Mouse (Mus musculus) granulocyte monocyte progenitor cell, adult 5-6 weeks (primary cell): ENCODE measurements around the gene Iqcf3. TPM values are rescaled to one million over a fixed set of nuclear protein-coding genes. Genes with fewer than 3 reads are reported as not detected.
"Not testable (repeated sequence)": the region's sequence is repeated elsewhere in the genome, so short reads cannot be mapped to it uniquely, and the experiment has no call there.

Experiments
- ATAC-seq: replicated peaks from 2 replicates; pipeline ENCODE4 v1.8.0; 2016; ENCODE audit warnings: mild to moderate bottlenecking, moderate TSS enrichment, inconsistent platforms; ENCODE audit not compliant: poor library complexity, severe bottlenecking
- total RNA-seq, 2 experiments: library from RNA; stranded (forward) in 1 of 2; stranded (reverse) in 1 of 2; fragments of 200-712, 200-1000 nt in 1 of 2; fragments of >200 nt in 1 of 2; fragmentation: Nextera tagmentation in 1 of 2; gene quantifications; 2 replicates each; pipeline ENCODE4 v1.2.3; 2014 to 2017

Iqcf3 gene
- total RNA-seq, 2 experiments from 2014 or later: not detected

- no peak for ATAC-seq
Observed at GRCm38 (mm10) chr9:106512729-106513450, 48.5 kb downstream of the Iqcf3 start.

DNA sequence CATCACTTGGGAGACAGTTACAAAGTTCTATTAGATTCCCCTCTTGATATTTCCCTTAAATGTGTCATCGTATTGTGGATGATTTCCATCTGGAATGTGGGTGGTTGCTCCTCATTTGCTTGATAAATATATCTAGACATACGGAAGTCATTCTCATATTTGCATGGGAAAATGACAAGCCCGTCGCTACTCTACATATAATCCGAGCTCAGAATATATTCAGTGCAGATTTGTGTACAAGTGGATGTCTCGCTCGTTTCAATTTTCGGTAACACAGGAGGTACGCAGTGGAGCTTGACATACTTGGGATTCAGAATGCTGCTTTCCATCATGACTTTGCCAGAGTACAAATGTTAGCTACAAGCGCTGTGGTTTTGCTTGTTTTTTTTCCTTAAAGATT, 52.1 kb downstream of the Iqcf3 start:
- ATAC-seq: no peak

GRCm38 (mm10) chr9:106504246-106504645, 57.2 kb downstream of the Iqcf3 start:
- ATAC-seq: no peak

DNA sequence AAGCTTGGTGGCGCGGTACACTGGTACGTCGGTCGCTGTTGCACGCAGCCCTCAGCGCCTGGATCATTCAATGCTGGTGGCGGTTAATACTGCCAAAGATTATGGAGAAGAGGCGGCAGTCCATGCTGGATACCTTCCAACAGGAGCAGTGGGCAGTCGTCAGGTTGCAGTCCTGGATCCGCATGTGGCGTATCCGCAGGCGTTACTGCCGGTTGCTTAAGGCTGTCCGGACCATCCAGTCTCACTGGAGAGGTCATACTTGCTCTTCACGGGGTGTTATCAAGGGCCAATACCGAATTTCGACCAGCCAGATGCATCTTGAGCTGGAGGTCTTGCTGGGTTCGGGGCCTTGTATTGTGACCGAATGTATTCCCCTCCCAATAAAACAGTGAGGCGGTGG, 59.6 kb downstream of the Iqcf3 start:
- no peak for ATAC-seq

- ATAC-seq: no peak
Observed at GRCm38 (mm10) chr9:106499667-106500066, 61.8 kb downstream of the Iqcf3 start, which contains the start of gene Iqcf1. TSS of gene Iqcf1 (plus strand) at chr9:106499967.

- not testable (repeated sequence) for ATAC-seq
Observed at GRCm38 (mm10) chr9:106487602-106488001, 73.8 kb downstream of the Iqcf3 start.

DNA sequence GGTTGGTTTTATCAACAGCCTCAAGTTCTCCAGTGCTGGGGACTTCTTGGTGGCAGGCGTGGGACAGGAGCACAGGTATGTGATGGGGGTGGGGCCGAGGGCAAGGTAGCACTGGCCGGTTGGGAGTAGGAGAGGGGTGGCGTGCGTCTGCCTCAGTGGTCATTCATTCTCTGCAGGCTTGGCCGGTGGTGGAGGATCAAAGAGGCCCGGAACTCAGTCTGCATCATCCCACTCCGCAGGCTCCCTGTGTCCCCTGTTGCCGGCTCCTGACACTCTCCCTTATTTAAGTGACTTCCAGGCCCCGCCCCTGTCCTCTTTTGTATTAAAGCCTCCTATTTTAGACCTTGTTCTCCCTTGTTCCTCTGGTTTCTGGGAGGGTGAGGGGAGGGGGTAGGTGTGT, 76.4 kb downstream of the Iqcf3 start:
- no peak for ATAC-seq

GRCm38 (mm10) chr9:106483606-106484005, 77.8 kb downstream of the Iqcf3 start:
- no peak for ATAC-seq

GRCm38 (mm10) chr9:106483136-106483535, 78.3 kb downstream of the Iqcf3 start:
- ATAC-seq: no peak

GRCm38 (mm10) chr9:106482578-106483115, 78.8 kb downstream of the Iqcf3 start:
- no peak for ATAC-seq

- ATAC-seq: no peak
Observed at GRCm38 (mm10) chr9:106481676-106482075, 79.8 kb downstream of the Iqcf3 start.

GRCm38 (mm10) chr9:106481075-106481474, 80.4 kb downstream of the Iqcf3 start:
- peak; percentile 6; the same call in 1 of the 2 replicates for ATAC-seq

DNA sequence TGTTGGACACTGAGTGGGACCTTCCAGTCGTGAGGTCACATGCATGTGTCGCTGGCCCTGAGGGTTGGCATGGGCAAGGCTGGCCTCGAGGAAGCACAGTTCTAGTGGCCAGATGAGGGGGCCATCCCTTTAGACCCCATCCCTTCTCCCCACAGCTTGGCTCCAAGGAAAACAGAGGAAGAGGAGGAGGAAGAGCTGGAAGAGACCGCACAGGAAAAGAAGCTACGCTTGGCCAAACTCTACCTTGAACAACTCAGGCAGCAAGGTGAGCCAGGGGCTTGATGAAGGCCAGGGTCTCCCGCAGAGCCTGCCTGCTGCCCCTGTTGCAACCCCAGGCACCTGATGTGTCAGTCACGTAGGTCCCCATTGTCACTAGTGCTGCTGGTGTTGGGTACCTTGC, 80.9 kb downstream of the Iqcf3 start:
- no peak for ATAC-seq

GRCm38 (mm10) chr9:106478101-106478500, 83.3 kb downstream of the Iqcf3 start:
- ATAC-seq: no peak

- ATAC-seq: no peak
Observed at GRCm38 (mm10) chr9:106477649-106478048, 83.8 kb downstream of the Iqcf3 start.

GRCm38 (mm10) chr9:106476924-106477484, 84.4 kb downstream of the Iqcf3 start, which contains the start of gene Parp3:
TSS of gene Parp3 (minus strand) at chr9:106476949.
- ATAC-seq: peak; percentile 86

DNA sequence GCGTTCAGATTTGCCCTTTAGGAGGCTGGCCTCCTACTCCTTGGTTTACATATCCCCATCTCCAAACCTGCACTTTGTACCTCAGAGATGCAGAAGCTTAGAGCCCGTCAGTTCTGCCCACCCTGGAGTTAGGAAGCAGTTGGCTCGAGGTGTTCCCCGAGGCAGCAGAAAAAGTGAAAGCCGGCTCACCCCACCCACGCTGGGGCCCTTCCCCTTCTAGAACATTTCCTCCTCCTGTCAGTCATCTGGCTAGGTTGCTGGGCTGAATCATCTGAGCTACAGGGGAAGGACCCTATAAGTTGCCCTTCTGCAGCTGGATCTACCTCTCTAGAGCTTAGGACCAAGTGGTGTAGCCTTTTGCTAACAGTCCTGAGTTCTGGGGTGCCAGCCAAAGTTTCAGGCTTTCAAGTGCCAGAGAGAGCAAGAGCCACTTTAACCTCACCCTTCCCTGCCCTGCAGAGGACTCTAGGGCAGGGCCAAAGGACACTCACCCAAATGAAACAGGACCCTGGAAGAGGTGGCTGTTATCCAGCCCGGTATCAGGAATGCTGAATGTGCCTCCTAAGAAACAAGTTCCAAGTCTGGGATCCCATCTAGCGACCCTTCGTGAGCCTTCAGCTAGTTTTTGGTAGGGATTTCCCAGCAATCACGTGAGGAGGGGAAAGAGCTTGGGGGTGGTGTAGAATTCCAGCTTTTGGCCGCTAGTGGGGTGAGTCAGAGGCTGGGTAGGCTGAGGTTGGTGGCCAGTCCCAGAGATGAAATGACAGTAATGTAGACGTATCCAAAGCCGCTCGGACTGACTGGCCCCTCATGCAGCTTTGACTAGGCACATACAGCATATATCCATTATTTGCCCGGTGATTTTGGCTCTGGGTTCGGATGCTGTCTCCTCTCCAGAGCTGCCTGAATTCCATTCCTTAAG, 85.2 kb downstream of the Iqcf3 start:
- peak; percentile 38 for ATAC-seq

GRCm38 (mm10) chr9:106475663-106476001, 85.8 kb downstream of the Iqcf3 start, which contains the start of gene Rrp9:
TSS of gene Rrp9 (plus strand) at chr9:106475963.
- no peak for ATAC-seq

DNA sequence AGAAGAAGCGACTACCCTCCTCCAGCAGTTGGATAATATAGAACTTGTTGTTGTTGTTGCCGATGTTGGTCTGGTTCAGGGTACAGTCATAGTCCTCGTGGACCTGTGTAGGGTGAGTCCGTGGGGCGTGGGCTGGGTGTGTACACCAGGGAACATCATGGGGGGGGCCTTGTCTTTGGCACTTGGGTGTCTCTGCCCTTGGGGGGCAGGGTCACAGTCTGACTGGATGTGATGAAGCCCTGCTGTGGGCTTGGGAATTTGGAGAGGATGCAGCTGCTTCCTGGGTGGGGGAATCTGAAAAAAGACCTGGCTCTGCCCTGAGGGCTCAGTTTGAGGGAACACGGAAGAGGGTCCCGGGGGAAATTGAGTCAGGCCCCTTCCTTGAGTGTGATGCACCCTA, 86.4 kb downstream of the Iqcf3 start:
- no peak for ATAC-seq

- peak; percentile 39 for ATAC-seq
Observed at GRCm38 (mm10) chr9:106474456-106474855, 87.0 kb downstream of the Iqcf3 start.

- no peak for ATAC-seq
Observed at GRCm38 (mm10) chr9:106473753-106474105, 87.7 kb downstream of the Iqcf3 start.
